Mouse (Mus musculus): Measurements from ENCODE around the gene Pofut1. TPM values are rescaled to one million over a fixed set of nuclear protein-coding genes. Genes with fewer than 3 reads are reported as not detected.
A peak's percentile ranks its signal among the peaks of the same experiment; 100 is the strongest.
"Not testable (repeated sequence)": the region's sequence is repeated elsewhere in the genome, so short reads cannot be mapped to it uniquely, and the experiment has no call there.

Pofut1 gene
- polyA plus RNA-seq, 1 experiment from 2014 or later = 8.2 TPM

GRCm38 (mm10) chr2:153242156-153242555 lies 823 bp downstream of the Pofut1 start:
- 0 out of 2 replicates have a peak, but pooled peaks cover 3% of the 10 kb centered on the region for H3K36me3 ChIP-seq (ENCODE audit: control insufficient read depth, insufficient read depth, low read length)
- no peaks in the 10 kb centered on the region for H3K9me3 ChIP-seq (replicated peaks; ENCODE audit: control insufficient read depth, low read length)
- 56% methylated on average over 6 of the region's 6 CpGs for WGBS
- H3K9ac ChIP-seq (ENCODE audit: low read length) = peak overlapping the region; percentile 84
- peak overlapping the region; percentile 61 for H3K4me2 ChIP-seq (ENCODE audit: low read depth, low read length)
- H3K4me1 ChIP-seq (ENCODE audit: control insufficient read depth, insufficient read depth, low read length) = peaks cover 32% of the 10 kb centered on the region
- H3K27me3 ChIP-seq (ENCODE audit: control insufficient read depth, insufficient read depth, low read length) = no peaks in the 10 kb centered on the region
- ATAC-seq (ENCODE audit: insufficient read depth, low FRiP score) = no peak
- peak overlapping the region; percentile 80 for H3K4me3 ChIP-seq (replicated peaks; ENCODE audit: low read length)
- no peak overlapping the region for H3K27ac ChIP-seq (ENCODE audit: low read length)

- H3K27ac ChIP-seq (ENCODE audit: low read length) = no peak overlapping the region; the same call in 1 of the 2 replicates
- H3K4me1 ChIP-seq (ENCODE audit: control insufficient read depth, insufficient read depth, low read length) = no peaks in the 10 kb centered on the region
- peak; percentile 50; the same call in 1 of the 2 replicates for ATAC-seq (ENCODE audit: insufficient read depth, low FRiP score)
- no peaks in the 10 kb centered on the region for H3K27me3 ChIP-seq (ENCODE audit: control insufficient read depth, insufficient read depth, low read length)
- WGBS = 78% methylated on average over 5 of the region's 5 CpGs
- no peaks in the 10 kb centered on the region for H3K9me3 ChIP-seq (replicated peaks; ENCODE audit: control insufficient read depth, low read length)
- H3K36me3 ChIP-seq (ENCODE audit: control insufficient read depth, insufficient read depth, low read length) = 0 out of 2 replicates have a peak, but pooled peaks cover 3% of the 10 kb centered on the region
- H3K4me2 ChIP-seq (ENCODE audit: low read depth, low read length) = no peak overlapping the region
- no peak overlapping the region for H3K4me3 ChIP-seq (replicated peaks; ENCODE audit: low read length)
- no peak overlapping the region for H3K9ac ChIP-seq (ENCODE audit: low read length)
These were observed 8.4 kb downstream of the Pofut1 start for GRCm38 (mm10) chr2:153249751-153250150.

DNA sequence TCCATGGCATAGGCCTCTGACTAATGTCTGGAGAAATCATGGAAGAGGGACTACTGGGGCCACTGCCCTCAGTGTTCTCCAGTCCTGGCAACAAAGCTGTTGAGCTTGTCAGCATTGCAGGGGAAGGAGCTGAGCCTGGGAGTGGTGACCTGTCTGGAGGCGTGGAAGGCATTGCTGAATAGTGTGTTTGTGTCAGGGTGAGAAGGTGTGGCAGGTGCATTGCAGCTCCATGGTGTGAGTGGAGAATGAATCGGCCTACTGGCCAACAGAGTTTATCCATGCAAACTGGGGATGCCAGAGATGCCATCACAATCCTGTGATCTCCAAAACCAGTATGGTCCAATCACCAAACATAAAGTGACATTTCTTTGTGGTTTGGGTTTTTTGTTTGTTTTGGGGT lies 15.3 kb downstream of the Pofut1 start:
- WGBS = 72% methylated on average over 2 of the region's 2 CpGs
- H3K36me3 ChIP-seq (ENCODE audit: control insufficient read depth, insufficient read depth, low read length) = no peaks in the 10 kb centered on the region
- no peak overlapping the region for H3K4me3 ChIP-seq (replicated peaks; ENCODE audit: low read length)
- H3K9ac ChIP-seq (ENCODE audit: low read length) = no peak overlapping the region
- no peak for ATAC-seq (ENCODE audit: insufficient read depth, low FRiP score)
- H3K4me2 ChIP-seq (ENCODE audit: low read depth, low read length) = no peak overlapping the region
- H3K27me3 ChIP-seq (ENCODE audit: control insufficient read depth, insufficient read depth, low read length) = no peaks in the 10 kb centered on the region
- no peaks in the 10 kb centered on the region for H3K9me3 ChIP-seq (replicated peaks; ENCODE audit: control insufficient read depth, low read length)
- H3K4me1 ChIP-seq (ENCODE audit: control insufficient read depth, insufficient read depth, low read length) = 0 out of 2 replicates have a peak, but pooled peaks cover 3% of the 10 kb centered on the region
- H3K27ac ChIP-seq (ENCODE audit: low read length) = no peak overlapping the region

DNA sequence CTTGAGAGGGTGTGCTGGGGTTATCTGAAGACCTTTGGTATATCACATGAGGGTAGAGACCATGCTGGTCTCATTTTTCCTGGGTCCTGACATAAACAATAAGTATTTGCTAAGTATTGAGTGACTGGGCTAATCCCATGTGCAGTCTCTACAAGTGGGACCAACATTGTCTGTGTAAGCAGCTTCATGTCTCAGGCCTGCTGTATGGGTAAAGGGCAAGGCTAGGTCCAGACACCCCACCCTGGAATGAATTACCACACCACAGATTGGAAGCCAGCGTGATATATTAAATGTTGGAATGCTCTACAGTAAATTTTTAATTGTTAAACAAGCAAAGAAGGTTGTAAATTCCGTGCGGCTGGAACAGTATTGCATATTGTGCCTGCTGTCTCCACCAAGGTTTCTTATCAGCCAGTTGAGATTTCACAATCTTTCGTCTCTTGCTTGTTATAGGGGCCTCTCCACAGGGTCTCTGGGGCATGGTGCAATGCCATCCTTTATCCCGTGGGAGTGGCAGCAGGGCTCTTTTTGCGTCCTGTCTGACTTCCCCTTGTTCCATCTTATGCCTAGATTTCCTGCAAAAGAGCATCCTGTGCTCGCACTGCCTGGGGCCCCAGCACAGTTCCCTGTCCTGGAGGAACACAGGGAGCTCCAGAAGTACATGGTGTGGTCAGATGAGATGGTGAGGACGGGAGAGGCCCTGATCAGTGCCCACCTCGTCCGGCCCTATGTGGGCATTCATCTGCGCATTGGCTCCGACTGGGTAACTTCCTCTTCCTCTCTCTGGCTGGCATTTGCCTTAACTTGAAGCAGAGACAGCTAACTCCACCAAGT lies 17.9 kb downstream of the Pofut1 start:
- 64% methylated on average over 12 of the region's 12 CpGs for WGBS
- Histone ChIP-seq H3K27me3 (ENCODE audit: control insufficient read depth, insufficient read depth, low read length) (no peaks in the 10 kb centered on the region), H3K4me2 (ENCODE audit: low read depth, low read length) (no peak overlapping the region), H3K9me3 (replicated peaks; ENCODE audit: control insufficient read depth, low read length) (no peaks in the 10 kb centered on the region), H3K27ac (ENCODE audit: low read length) (peak overlapping the region; percentile 44), H3K4me1 (ENCODE audit: control insufficient read depth, insufficient read depth, low read length) (0 out of 2 replicates have a peak, but pooled peaks cover 3% of the 10 kb centered on the region), H3K36me3 (ENCODE audit: control insufficient read depth, insufficient read depth, low read length) (peaks cover 6% of the 10 kb centered on the region), H3K4me3 (replicated peaks; ENCODE audit: low read length) (no peak overlapping the region), H3K9ac (ENCODE audit: low read length) (no peak overlapping the region)
- ATAC-seq (ENCODE audit: insufficient read depth, low FRiP score) = peak; percentile 81

DNA sequence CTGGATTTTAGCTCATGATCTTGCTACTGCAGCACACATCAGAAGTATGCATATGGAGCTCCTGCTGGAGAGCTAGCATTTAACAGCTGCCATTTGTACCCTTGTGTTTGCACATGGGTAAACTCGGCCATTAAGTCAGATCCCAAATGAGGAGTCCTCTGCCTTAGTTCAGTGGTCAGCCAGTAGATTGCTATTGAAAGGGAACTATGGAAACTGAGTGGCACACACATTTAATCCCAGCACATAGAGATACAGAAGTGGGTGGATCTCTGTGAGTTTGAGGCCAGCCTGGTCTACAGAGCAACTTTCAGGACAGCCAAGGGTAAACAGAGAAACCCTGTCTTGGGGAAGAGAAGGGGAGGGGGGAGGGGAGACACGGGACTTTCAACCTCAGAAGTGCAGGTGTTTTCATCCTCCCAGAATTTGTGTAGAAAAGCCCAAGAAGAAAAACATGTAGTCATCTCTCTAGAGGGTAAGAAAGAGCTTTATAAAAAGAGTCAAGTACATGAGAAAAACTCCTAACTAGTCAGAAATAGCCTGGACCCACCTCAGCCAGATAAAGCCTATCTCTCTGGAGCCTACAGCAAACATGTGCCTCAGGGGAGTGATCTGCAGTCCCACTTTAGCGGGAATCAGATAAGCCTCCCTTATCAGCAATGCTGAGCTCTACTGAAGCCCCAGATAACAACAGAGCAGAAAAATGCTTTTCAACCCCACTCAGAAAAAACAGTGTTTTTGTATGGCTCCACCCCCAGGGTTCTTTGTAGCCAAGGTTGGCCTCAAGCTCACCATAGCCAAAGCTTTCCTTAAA lies 18.7 kb downstream of the Pofut1 start:
- no peak overlapping the region for H3K9ac ChIP-seq (ENCODE audit: low read length)
- WGBS = 35% methylated on average over 3 of the region's 3 CpGs

DNA sequence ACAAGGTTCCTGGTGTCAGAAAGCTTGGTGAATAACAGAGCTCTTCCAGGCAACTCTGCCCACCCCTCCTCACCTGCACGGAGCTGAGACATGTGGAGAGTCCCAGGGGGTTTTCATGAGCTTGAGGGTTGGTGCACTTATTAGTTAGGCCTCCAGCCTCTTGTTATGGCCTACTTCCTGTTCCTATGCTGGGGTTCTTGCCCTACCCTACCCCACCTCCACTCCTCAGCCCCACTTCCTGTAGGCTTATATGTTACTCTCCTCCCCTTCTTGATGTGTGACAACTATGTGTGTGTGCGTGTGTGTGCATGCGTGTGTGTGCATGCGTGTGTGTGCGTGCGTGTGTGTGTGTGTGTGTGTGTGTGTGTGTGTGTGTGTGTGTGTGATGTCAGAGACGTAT lies 21.7 kb downstream of the Pofut1 start:
- Histone ChIP-seq H3K9me3 (replicated peaks; ENCODE audit: control insufficient read depth, low read length) (no peaks in the 10 kb centered on the region), H3K9ac (ENCODE audit: low read length) (no peak overlapping the region), H3K4me2 (ENCODE audit: low read depth, low read length) (no peak overlapping the region), H3K36me3 (ENCODE audit: control insufficient read depth, insufficient read depth, low read length) (peaks cover 6% of the 10 kb centered on the region), H3K4me1 (ENCODE audit: control insufficient read depth, insufficient read depth, low read length) (0 out of 2 replicates have a peak, but pooled peaks cover 3% of the 10 kb centered on the region), H3K27ac (ENCODE audit: low read length) (no peak overlapping the region), H3K4me3 (replicated peaks; ENCODE audit: low read length) (no peak overlapping the region), H3K27me3 (ENCODE audit: control insufficient read depth, insufficient read depth, low read length) (no peaks in the 10 kb centered on the region)
- 91% methylated on average over 7 of the region's 7 CpGs for WGBS
- ATAC-seq (ENCODE audit: insufficient read depth, low FRiP score) = no peak

More for the DNA sequence above, 18.7 kb downstream of the Pofut1 start:
- no peaks in the 10 kb centered on the region for H3K27me3 ChIP-seq (ENCODE audit: control insufficient read depth, insufficient read depth, low read length)
- H3K4me2 ChIP-seq (ENCODE audit: low read depth, low read length) = no peak overlapping the region
- peaks cover 6% of the 10 kb centered on the region for H3K36me3 ChIP-seq (ENCODE audit: control insufficient read depth, insufficient read depth, low read length)
- H3K4me3 ChIP-seq (replicated peaks; ENCODE audit: low read length) = no peak overlapping the region
- H3K4me1 ChIP-seq (ENCODE audit: control insufficient read depth, insufficient read depth, low read length) = 0 out of 2 replicates have a peak, but pooled peaks cover 3% of the 10 kb centered on the region
- peak overlapping the region; percentile 44 for H3K27ac ChIP-seq (ENCODE audit: low read length)
- H3K9me3 ChIP-seq (replicated peaks; ENCODE audit: control insufficient read depth, low read length) = no peaks in the 10 kb centered on the region
- ATAC-seq (ENCODE audit: insufficient read depth, low FRiP score) = peak; percentile 67; the same call in 1 of the 2 replicates

DNA sequence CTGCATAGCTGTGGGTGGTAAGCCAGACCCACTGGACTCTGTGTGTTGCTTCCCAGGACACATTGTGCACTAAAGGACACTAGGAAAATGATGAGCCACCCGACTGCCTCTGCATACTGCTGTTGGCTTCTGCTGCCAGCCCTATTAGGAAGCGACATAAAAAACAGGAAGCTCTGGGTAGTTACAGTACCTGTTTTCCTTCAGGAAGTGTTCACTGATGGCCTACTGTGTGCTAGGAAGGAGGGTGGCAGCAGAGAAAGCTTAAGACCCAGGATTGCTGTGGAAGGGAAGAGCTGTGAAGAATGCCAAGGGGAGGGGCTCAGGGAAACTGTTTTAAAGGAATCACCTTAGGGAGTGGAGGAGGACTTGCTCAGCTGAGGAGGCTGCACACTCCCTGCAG lies 26.0 kb downstream of the Pofut1 start:
- Histone ChIP-seq H3K4me1 (ENCODE audit: control insufficient read depth, insufficient read depth, low read length) (peaks cover 5% of the 10 kb centered on the region), H3K9me3 (replicated peaks; ENCODE audit: control insufficient read depth, low read length) (no peaks in the 10 kb centered on the region), H3K36me3 (ENCODE audit: control insufficient read depth, insufficient read depth, low read length) (peaks cover 6% of the 10 kb centered on the region), H3K4me3 (replicated peaks; ENCODE audit: low read length) (no peak overlapping the region), H3K27ac (ENCODE audit: low read length) (no peak overlapping the region), H3K4me2 (ENCODE audit: low read depth, low read length) (no peak overlapping the region), H3K9ac (ENCODE audit: low read length) (no peak overlapping the region), H3K27me3 (ENCODE audit: control insufficient read depth, insufficient read depth, low read length) (no peaks in the 10 kb centered on the region)
- no peak for ATAC-seq (ENCODE audit: insufficient read depth, low FRiP score)
- 76% methylated on average over 2 of the region's 2 CpGs for WGBS

DNA sequence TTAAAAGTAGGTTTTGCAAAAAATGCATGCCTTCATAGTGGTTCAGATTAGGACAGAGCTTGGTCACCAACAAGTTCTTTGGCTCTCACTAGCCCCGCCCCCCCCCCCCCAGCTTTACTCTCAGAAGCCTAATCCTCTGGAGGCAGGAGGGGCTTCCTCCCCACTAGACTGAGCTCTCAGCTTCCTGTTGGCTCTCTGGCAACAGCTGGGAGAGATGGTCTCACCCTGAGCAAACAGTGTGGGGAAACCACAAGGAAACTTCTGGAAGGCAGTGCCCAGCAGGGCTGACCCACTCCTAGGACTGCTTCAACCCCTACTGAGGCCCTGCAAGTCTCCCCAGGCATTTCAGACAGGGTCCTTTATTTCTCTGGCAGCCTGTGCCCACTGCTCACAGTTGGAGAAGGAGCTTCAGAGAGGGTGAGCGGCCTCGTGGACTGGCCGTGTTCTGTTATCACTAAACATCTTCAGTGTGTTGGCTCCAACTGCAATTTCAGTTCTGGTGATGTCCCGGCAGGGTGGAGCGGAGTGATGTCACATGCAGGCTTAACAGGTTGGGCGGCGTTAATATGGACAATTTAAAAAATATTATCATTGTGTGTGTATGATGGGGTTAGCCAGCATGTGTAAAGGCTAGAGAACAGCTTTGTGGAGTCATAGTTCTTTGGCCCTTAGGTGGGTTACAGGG lies 29.0 kb downstream of the Pofut1 start:
- not testable (repeated sequence) for H3K9me3 ChIP-seq (replicated peaks; ENCODE audit: control insufficient read depth, low read length); H3K4me2 ChIP-seq (ENCODE audit: low read depth, low read length); H3K36me3 ChIP-seq (ENCODE audit: control insufficient read depth, insufficient read depth, low read length); H3K9ac ChIP-seq (ENCODE audit: low read length); H3K27me3 ChIP-seq (ENCODE audit: control insufficient read depth, insufficient read depth, low read length); H3K4me3 ChIP-seq (replicated peaks; ENCODE audit: low read length)
- Histone ChIP-seq H3K4me1 (ENCODE audit: control insufficient read depth, insufficient read depth, low read length) (peaks cover 18% of the 10 kb centered on the region), H3K27ac (ENCODE audit: low read length) (peak overlapping the region; percentile 64)
- ATAC-seq (ENCODE audit: insufficient read depth, low FRiP score) = peak; percentile 65; the same call in 1 of the 2 replicates
- 59% methylated on average over 7 of the region's 8 CpGs for WGBS

All from stomach, embryonic 16.5 days (tissue).